23 mouse cellular contexts compared by ENCODE assay signal in genomic region chr10:69952316-69952715, GRCm38 (mm10).
"Had no signal": no experiment of that assay in that cellular context is flagged by ENCODE, and none has a peak within 500 bp of the region (broad histone marks: within the 10 kb centered on the region; RNA-seq: fewer than 3 reads in every experiment).

No protein-coding gene starts in this region.

- H3K27ac ChIP-seq: gastrocnemius, adult 2 months; heart, embryonic 10.5 days; hindbrain, embryonic 10.5 days; hindbrain, embryonic 12.5 days; hindbrain, embryonic 14.5 days; intestine, embryonic 15.5 days; limb, embryonic 13.5 days; limb, embryonic 15.5 days; liver, embryonic 12.5 days; liver, embryonic 14.5 days had no signal

- H3K4me3 ChIP-seq: gastrocnemius, adult 2 months; heart, embryonic 10.5 days; heart, embryonic 12.5 days; hindbrain, embryonic 10.5 days; hindbrain, embryonic 12.5 days; intestine, embryonic 15.5 days; limb, embryonic 13.5 days; limb, embryonic 15.5 days; liver, embryonic 12.5 days had no signal

- DNase-seq: gastrocnemius, adult 2 months; gastrocnemius, postnatal 10 days; gastrocnemius, postnatal 25 days; heart, adult 18-20 months; heart, postnatal 10 days; heart, postnatal 4 days; kidney, adult 18-20 months; kidney, adult 8-10 months; kidney, postnatal 10 days; kidney, postnatal 25 days; kidney, postnatal 4 days; layer of hippocampus, postnatal 36 days; left cerebral cortex, postnatal 4 days had no signal
